Mouse (Mus musculus) embryonic fibroblast, embryonic 13.5 days (primary cell): ENCODE results near the gene Cox14.

Experiments used
- CTCF ChIP-seq: IDR thresholded peaks from 2 replicates; pipeline ENCODE4 v1.5.1; 2011; ENCODE audit warnings: mild to moderate bottlenecking, control low read depth, low read length, moderate library complexity, borderline replicate concordance; ENCODE audit not compliant: insufficient read depth
- POLR2A ChIP-seq: IDR thresholded peaks from 2 replicates; pipeline ENCODE4 v1.6.1; 2011; ENCODE audit warnings: low read depth, mild to moderate bottlenecking, control low read depth, low read length, moderate library complexity

GRCm38 (mm10) chr15:99729056-99729783, 3.8 kb downstream of the Cox14 start:
- TF ChIP-seq CTCF: no peak
- TF ChIP-seq POLR2A: no peak
